Mouse (Mus musculus) cerebellum, adult 2 months (tissue): ENCODE results near the gene Dscam. TPM values are rescaled to one million over a fixed set of nuclear protein-coding genes. Genes with fewer than 3 reads are reported as not detected.
A peak's percentile ranks its signal among the peaks of the same experiment; 100 is the strongest.

Experiments
- DNase-seq, 2 experiments: peaks; one replicate each; pipeline ENCODE4 v3.0.0; 2021
- H3K27ac ChIP-seq: fragments of 200-500 bp; 2 replicates; pipeline ENCODE4 v1.5.1; 2012; ENCODE audit warnings: low read length, control low read depth, inconsistent platforms; ENCODE audit not compliant: insufficient read depth
- H3K27me3 ChIP-seq: fragments of 200-500 bp; 2 replicates; pipeline ENCODE4 v1.6.1; 2012; ENCODE audit warnings: inconsistent platforms, mild to moderate bottlenecking, low read length, moderate library complexity; ENCODE audit not compliant: control insufficient read depth, insufficient read depth
- H3K4me1 ChIP-seq: fragments of 200-500 bp; 2 replicates; pipeline ENCODE4 v1.6.1; 2011; ENCODE audit warnings: low read length; ENCODE audit not compliant: control insufficient read depth, insufficient read depth
- H3K4me3 ChIP-seq: fragments of 200-500 bp; replicated peaks from 2 replicates; pipeline ENCODE3; 2011; ENCODE audit warnings: mild to moderate bottlenecking, low read depth, low read length, control low read depth; ENCODE audit not compliant: insufficient read depth
- CTCF ChIP-seq: fragments of 200-500 bp; IDR thresholded peaks from 2 replicates; pipeline ENCODE4 v1.5.1; 2011; ENCODE audit warnings: low read depth, mild to moderate bottlenecking, control low read depth, low read length, moderate library complexity, borderline replicate concordance; ENCODE audit not compliant: insufficient read depth
- POLR2A ChIP-seq: fragments of 200-500 bp; IDR thresholded peaks from 2 replicates; pipeline ENCODE4 v1.6.1; 2011; ENCODE audit warnings: low read length, control low read depth, borderline replicate concordance; ENCODE audit not compliant: insufficient read depth
- WGBS: fragments of 180-500 bp; shearing (Covaris S2); methylation state at CpG from one replicate; pipeline ENCODE4 v1.1.7; 2018; 5-methylcytosine and 5-hydroxymethylcytosine counted together
- polyA plus RNA-seq: library from polyadenylated mRNA; depleted of rRNA; stranded (reverse); fragments of >200 nt; gene quantifications from 2 replicates; pipeline ENCODE4 v1.2.3, GENCODE M21; 2012

Gene Dscam
- polyA plus RNA-seq, 1 experiment: 16.0 TPM

DNA sequence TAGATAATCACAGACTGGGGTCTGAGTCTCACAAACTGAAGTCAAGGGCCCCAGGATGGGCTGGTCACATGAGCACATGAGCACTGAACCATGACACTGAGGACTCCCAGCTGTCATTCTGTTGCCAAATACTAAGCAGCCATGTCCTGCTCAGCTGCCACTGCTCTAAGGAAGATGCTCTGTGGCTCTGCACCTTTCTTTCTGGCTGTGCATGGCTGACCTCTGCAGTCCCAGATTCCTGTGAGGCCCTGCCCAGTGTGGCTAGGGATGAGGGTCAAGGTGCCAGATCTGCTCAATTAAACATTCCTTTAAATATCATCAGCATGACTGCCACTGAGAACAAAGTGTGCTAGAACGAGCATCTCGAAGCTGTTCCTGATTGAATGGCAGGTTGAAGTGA, 70.5 kb downstream of the Dscam start:
- Histone ChIP-seq H3K27me3 (no peaks in the 10 kb centered on the region), H3K4me3 (no peak overlapping the region), H3K4me1 (peaks cover 17% of the 10 kb centered on the region), H3K27ac (no peak overlapping the region)
- 72% methylated on average over 2 of the region's 2 CpGs for WGBS
- TF ChIP-seq CTCF (no peak), POLR2A (no peak)
- no peak for DNase-seq

DNA sequence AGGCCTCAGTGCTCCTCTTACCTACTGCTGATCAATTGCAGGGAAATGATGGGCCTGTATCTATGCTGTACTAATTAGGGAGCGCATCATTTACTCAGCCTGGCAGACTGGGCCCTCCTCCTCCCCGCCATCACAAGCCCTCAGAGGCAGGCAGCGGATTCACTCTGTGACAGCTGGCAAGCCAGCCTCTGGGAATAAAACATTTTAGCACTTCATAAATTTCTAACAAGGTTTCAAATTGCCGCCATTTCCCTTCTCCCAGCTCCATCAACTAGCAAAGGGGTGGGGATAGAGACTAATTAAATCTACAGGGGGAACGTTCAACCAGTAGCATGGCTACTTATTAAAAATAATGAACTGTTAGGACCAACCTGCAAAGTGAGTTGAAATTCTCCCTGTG, 72.0 kb downstream of the Dscam start:
- TF ChIP-seq CTCF (no peak), POLR2A (no peak)
- WGBS: 92% methylated on average over 5 of the region's 5 CpGs
- Histone ChIP-seq H3K27me3 (no peaks in the 10 kb centered on the region), H3K27ac (no peak overlapping the region), H3K4me1 (peaks cover 17% of the 10 kb centered on the region), H3K4me3 (no peak overlapping the region)
- DNase-seq: no peak

DNA sequence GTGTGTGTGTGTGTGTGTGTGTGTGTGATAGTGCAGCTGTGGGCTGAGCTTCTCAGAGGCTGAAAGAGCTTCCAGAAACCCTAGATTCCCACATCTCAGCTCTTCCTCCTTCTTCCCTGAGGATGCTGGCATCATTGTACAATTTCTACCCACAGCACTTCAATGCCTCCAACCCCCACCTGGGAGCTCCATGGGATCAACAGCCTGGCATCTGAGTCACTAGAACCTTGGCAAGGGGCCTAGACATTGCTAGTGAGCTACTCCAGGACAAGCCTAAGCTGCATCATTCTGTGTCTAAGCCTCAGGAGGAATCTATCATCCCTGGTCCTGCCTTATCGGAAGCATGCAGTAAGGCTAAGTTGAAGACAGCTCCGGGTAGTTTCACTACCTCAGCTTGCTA, 73.8 kb downstream of the Dscam start:
- Histone ChIP-seq H3K27me3 (no peaks in the 10 kb centered on the region), H3K4me1 (peaks cover 17% of the 10 kb centered on the region), H3K4me3 (no peak overlapping the region), H3K27ac (no peak overlapping the region)
- TF ChIP-seq POLR2A (no peak), CTCF (no peak)
- WGBS: 20% methylated on average over 2 of the region's 2 CpGs
- DNase-seq: peak; percentile 69 to 90

DNA sequence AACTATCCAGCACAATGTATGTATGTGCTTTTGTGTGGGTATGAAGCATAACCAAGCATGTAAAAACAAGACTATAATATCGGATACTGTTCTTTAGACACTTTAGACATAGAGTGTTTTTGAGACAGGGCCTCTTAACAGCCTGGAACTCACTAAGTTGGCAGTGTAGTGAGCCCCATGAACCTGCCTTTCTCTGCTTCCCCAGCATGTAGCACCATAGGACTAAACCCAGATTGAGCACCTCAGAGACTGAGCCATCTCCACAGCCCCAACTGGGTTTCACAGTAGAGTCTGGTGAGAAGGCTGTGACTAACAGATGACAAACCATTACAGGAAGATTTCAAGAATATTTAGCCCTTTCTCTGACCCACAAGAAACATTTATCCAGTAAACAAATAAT, 75.1 kb downstream of the Dscam start:
- no peak overlapping the region for H3K4me3 ChIP-seq
- 98% methylated on average over 1 of the region's 1 CpGs for WGBS
- H3K27ac ChIP-seq: no peak overlapping the region
- no peaks in the 10 kb centered on the region for H3K27me3 ChIP-seq
- TF ChIP-seq CTCF (no peak), POLR2A (no peak)
- peaks cover 16% of the 10 kb centered on the region for H3K4me1 ChIP-seq
- no peak for DNase-seq

DNA sequence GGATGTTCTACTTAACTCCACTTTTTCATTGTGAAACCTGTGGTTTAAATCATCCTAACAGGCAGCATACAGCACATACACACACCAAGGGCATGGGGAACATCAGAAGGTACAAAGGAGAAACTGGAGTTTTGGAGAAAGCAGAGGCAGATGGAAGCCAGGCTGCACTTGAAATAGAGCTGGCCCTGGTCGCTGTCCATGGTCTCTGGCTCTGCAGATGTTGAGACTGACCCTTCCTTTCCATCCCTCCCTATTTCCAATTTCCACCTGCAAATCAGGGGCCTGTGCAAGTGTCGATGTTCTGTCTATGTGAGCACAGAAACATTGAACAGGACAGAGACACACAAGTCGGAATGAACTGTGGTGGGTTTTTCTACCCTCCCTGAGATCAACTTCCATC, 81.2 kb downstream of the Dscam start:
- no peaks in the 10 kb centered on the region for H3K27me3 ChIP-seq
- H3K4me3 ChIP-seq: no peak overlapping the region
- no peak overlapping the region for H3K27ac ChIP-seq
- 68% methylated on average over 3 of the region's 3 CpGs for WGBS
- no peak for TF ChIP-seq CTCF
- TF ChIP-seq POLR2A: no peak
- DNase-seq: no peak
- H3K4me1 ChIP-seq: no peaks in the 10 kb centered on the region

DNA sequence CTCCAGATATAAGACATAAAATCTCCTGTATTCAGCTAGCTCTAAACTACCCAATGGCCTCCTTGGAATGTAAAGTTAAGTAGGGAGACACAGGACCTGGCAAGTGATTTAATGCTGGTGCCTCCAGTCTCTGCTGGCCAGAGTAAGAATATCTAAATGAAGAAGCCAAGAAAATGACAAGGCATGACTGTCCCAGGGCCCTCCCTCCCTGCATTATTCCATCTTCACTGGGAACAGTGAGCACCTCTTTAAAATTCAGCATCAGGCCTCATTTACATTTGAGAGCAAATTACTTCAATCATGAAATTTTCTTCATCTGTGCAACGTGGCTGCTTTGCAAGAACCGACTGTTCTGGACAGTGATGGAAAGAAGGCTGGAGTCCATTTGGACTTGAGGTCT, 86.9 kb downstream of the Dscam start:
- no peaks in the 10 kb centered on the region for H3K27me3 ChIP-seq
- no peaks in the 10 kb centered on the region for H3K4me1 ChIP-seq
- H3K27ac ChIP-seq: no peak overlapping the region
- 54% methylated on average over 2 of the region's 2 CpGs for whole genome bisulfite sequencing
- no peak overlapping the region for H3K4me3 ChIP-seq
- DNase-seq: no peak
- TF ChIP-seq CTCF (no peak), POLR2A (no peak)

DNA sequence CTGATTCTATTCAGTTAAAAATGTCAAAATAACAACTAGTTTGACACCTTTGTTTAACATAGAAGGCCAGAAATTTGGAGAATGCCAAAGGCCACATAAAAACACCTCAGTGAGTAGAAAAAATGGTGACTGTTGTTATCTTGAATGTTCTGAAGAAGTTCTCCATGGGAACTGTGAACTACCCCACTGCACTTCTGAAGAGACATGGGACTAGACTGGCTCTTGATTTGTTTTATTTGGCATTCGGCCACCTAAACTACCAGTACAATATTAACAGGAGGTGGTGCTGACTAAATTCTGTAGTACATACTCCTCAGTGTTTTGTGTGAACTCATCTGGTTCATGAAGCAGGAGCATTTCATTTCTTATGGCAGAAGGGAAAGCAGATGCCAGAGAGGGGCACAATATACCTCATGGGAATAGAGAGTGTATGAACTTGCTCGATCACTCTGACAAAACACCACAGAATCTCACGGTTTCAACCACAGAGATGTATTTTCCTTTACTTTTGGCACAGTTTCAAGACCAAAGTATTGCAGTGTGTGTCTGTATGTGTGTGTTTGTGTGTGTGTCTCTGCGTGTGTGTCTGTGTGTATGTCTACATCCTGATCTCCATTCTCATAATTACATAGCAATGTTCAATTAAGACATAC, 94.5 kb downstream of the Dscam start:
- Histone ChIP-seq H3K27me3 (no peaks in the 10 kb centered on the region), H3K4me3 (no peak overlapping the region), H3K4me1 (no peaks in the 10 kb centered on the region), H3K27ac (no peak overlapping the region)
- TF ChIP-seq CTCF (no peak), POLR2A (no peak)
- DNase-seq: no peak
- 70% methylated on average over 4 of the region's 4 CpGs for WGBS

DNA sequence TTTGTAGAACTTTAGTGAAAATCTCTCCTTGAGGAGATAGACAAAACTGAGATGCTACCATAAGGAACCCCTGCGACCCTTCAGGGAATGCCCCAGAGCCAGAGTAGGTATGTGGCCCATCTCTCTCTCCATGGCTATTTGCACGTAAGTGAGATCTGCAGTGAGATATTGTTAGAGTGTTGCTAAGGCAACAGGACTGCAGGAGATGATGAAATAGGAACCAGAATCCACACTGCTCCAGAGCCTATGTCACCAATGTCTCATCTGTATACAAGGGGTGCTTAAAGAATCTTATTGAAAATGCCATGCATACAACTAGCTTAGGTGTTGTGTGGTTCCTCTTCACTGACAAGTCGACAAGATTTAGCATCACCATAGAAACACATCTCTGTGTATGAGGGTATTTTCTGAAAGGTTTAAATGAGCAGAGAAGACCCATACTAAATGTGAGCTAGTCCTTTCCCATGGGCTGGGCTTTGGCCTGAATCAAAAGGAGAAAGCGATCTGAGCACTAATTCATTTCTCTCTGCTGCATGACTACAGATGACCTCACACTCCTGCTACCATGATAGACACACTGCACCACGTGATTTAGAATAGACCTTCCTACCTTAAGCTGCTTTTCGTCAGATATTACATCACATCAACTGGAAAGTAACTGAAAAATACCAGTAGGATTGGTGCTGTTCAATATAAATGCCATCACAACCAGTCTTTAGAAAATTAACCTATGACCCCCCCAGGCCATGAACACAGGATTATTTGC, 95.2 kb downstream of the Dscam start:
- DNase-seq: no peak
- Histone ChIP-seq H3K27me3 (no peaks in the 10 kb centered on the region), H3K4me3 (no peak overlapping the region), H3K4me1 (no peaks in the 10 kb centered on the region), H3K27ac (no peak overlapping the region)
- no peak for TF ChIP-seq POLR2A
- no peak for TF ChIP-seq CTCF
- WGBS: 80% methylated on average over 6 of the region's 6 CpGs
